Mouse (Mus musculus) lung, postnatal 0 days (tissue): ENCODE data around the gene Trappc3. TPM values are rescaled to one million over a fixed set of nuclear protein-coding genes. Genes with fewer than 3 reads are reported as not detected.
"Not testable (repeated sequence)": the region's sequence is repeated elsewhere in the genome, so short reads cannot be mapped to it uniquely, and the experiment has no call there.

Source experiments
- ATAC-seq: fragments of 200-750 bp; cut with Nextera tagmentation; 2 replicates; pipeline ENCODE4 v1.8.0; 2017; ENCODE audit warnings: moderate library complexity
- DNase-seq: peaks from one replicate; pipeline ENCODE4 v3.0.0-alpha.2; 2016; ENCODE audit warnings: low spot score
- H3K27ac ChIP-seq: fragments of 300-500 bp; sonication (generic); 2 replicates; pipeline ENCODE4 v1.5.1; 2014; ENCODE audit warnings: antibody characterized with exemption, mild to moderate bottlenecking, low read length, mixed read lengths
- H3K27me3 ChIP-seq: fragments of 300-500 bp; sonication (generic); replicated peaks from 2 replicates; pipeline ENCODE4 v1.6.1; 2014; ENCODE audit warnings: low read length, mixed read lengths; ENCODE audit not compliant: insufficient read depth
- H3K36me3 ChIP-seq: fragments of 300-500 bp; sonication (generic); 2 replicates; pipeline ENCODE4 v1.6.1; 2014; ENCODE audit warnings: low read length, mixed read lengths; ENCODE audit not compliant: insufficient read depth
- H3K4me1 ChIP-seq: fragments of 300-500 bp; sonication (generic); 2 replicates; pipeline ENCODE4 v1.6.1; 2014; ENCODE audit warnings: antibody characterized with exemption, low read depth, low read length, mixed read lengths; ENCODE audit not compliant: insufficient read depth
- H3K4me2 ChIP-seq: fragments of 300-500 bp; sonication (generic); replicated peaks from 2 replicates; pipeline ENCODE4 v1.6.1; 2014; ENCODE audit warnings: low read depth, mild to moderate bottlenecking, low read length, moderate library complexity, mixed read lengths
- H3K4me3 ChIP-seq: fragments of 300-500 bp; sonication (generic); 2 replicates; pipeline ENCODE4 v1.5.1; 2014; ENCODE audit warnings: low read depth, low read length
- H3K9ac ChIP-seq: fragments of 300-500 bp; sonication (generic); replicated peaks from 2 replicates; pipeline ENCODE4 v1.6.1; 2014; ENCODE audit warnings: low read depth, mild to moderate bottlenecking
- H3K9me3 ChIP-seq: fragments of 300-500 bp; sonication (generic); 2 replicates; pipeline ENCODE4 v1.6.1; 2016; ENCODE audit warnings: low read length, mixed read lengths
- CTCF ChIP-seq: IDR thresholded peaks from 2 replicates; pipeline ENCODE4 v1.5.1; 2016; ENCODE audit warnings: antibody characterized with exemption, mild to moderate bottlenecking
- EP300 ChIP-seq: IDR thresholded peaks from 2 replicates; pipeline ENCODE4 v1.6.1; 2016; ENCODE audit warnings: antibody characterized with exemption, mild to moderate bottlenecking, control low read depth
- WGBS: fragments of 180-500 bp; shearing (Covaris S2); extraction: QIAGEN DNeasy Blood & Tissue Kit; methylation state at CpG from one replicate; pipeline ENCODE4 v1.1.7; 2014; 5-methylcytosine and 5-hydroxymethylcytosine counted together
- polyA plus RNA-seq: library from polyadenylated mRNA; unstranded; fragments of >200 nt; fragmentation: Nextera tagmentation; extraction: Ambion mirVana; gene quantifications from 2 replicates; pipeline ENCODE4 v1.2.1, GENCODE M21; 2015

The Trappc3 gene
- 95.9 and 97.9 TPM in 2 replicates for polyA plus RNA-seq

GRCm38 (mm10) chr4:126262119-126262807 lies at the start of gene Trappc3:
Gene Trappc3, plus strand, starts transcription at chr4:126262325.
- TF ChIP-seq EP300 (no peak), CTCF (peak; percentile 98)
- Histone ChIP-seq H3K4me1 (peaks cover 27% of the 10 kb centered on the region), H3K4me3 (peak within 1 kb of the TSS; percentile 79), H3K9me3 (no peaks in the 10 kb centered on the region), H3K9ac (peak within 1 kb of the TSS; percentile 74), H3K27ac (peak within 1 kb of the TSS; percentile 81), H3K27me3 (no peaks in the 10 kb centered on the region), H3K36me3 (no peaks in the 10 kb centered on the region), H3K4me2 (peak within 1 kb of the TSS; percentile 90)
- 1% methylated on average over 44 of the region's 46 CpGs for WGBS
- ATAC-seq (peak; percentile 91), DNase-seq (peak; percentile 99)

DNA sequence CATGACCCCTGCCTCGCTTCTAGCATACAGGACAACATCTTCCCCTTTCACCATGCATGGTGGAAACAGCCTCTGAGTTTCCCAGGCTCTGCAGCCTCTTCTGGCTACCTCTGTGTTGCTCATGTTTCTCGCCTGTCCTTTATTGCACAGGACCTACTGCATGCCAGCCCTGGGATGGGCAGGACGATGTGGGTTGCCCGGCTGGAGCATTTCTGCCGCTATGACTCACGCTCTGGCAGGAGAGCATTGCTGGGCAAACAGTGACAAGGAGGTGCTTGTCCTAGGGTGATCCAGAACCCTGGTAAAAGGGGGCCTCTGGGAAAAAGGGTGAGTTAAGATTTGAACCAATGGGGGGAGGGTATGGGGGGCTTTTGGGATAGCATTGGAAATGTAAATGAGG lies 44.4 kb upstream of the Trappc3 start:
- Histone ChIP-seq H3K36me3 (no peaks in the 10 kb centered on the region), H3K27me3 (no peaks in the 10 kb centered on the region), H3K4me2 (no peak overlapping the region), H3K4me1 (no peaks in the 10 kb centered on the region), H3K4me3 (no peak overlapping the region), H3K9me3 (no peaks in the 10 kb centered on the region), H3K9ac (no peak overlapping the region), H3K27ac (peak overlapping the region; percentile 66)
- ATAC-seq (peak; percentile 95), DNase-seq (peak; percentile 88)
- WGBS = 62% methylated on average over 6 of the region's 6 CpGs
- TF ChIP-seq CTCF (no peak), EP300 (no peak; the same call in 1 of the 2 replicates)

DNA sequence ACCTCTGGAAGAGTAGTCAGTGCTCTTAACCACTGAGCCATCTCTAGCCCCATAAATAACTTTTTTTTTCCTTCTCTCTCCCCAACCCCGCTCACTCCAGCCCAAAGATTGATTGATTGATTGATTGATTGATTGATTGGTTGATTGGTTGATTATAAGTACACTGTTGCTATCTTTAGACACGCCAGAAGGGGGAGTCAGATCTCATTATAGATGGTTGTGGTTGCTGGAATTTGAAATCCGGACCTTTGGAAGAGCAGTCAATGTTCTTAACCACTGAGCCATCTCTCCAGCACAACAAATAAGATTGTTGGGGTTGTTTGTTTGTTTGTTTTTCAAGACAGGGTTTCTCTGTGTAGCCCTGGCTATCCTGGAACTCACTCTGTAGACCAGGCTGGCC lies 42.6 kb upstream of the Trappc3 start:
- not testable (repeated sequence) for H3K9ac ChIP-seq, ATAC-seq, DNase-seq, H3K9me3 ChIP-seq, H3K27me3 ChIP-seq, H3K36me3 ChIP-seq, H3K4me1 ChIP-seq, H3K4me3 ChIP-seq, H3K4me2 ChIP-seq, H3K27ac ChIP-seq
- 68% methylated on average over 3 of the region's 3 CpGs for WGBS

DNA sequence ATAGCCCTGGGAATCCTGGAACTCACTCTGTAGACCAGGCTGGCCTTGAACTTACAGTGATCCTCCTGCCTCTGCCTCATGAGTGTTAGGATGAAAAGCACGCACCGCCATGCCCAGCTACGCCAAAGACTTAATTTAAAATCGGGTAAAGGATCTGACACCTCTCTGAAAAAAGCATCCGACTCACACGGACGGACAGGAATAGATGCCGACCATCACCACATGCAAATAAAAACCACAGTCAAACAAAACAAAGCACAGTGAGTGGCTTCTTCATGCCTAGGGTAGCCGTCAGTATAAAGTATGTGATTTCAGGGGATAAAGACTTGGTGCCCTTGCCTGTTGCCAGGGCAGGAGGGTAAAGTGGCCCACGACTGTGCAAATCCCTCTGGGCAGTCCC lies 42.1 kb upstream of the Trappc3 start:
- TF ChIP-seq EP300 (no peak), CTCF (no peak)
- no peaks in the 10 kb centered on the region for H3K9me3 ChIP-seq
- H3K36me3 ChIP-seq = no peaks in the 10 kb centered on the region
- DNase-seq = no peak
- H3K27me3 ChIP-seq = no peaks in the 10 kb centered on the region
- H3K27ac ChIP-seq = no peak overlapping the region
- WGBS = 87% methylated on average over 10 of the region's 10 CpGs
- H3K9ac ChIP-seq = no peak overlapping the region
- H3K4me3 ChIP-seq = no peak overlapping the region
- no peak overlapping the region for H3K4me2 ChIP-seq
- ATAC-seq = no peak
- H3K4me1 ChIP-seq = no peaks in the 10 kb centered on the region

DNA sequence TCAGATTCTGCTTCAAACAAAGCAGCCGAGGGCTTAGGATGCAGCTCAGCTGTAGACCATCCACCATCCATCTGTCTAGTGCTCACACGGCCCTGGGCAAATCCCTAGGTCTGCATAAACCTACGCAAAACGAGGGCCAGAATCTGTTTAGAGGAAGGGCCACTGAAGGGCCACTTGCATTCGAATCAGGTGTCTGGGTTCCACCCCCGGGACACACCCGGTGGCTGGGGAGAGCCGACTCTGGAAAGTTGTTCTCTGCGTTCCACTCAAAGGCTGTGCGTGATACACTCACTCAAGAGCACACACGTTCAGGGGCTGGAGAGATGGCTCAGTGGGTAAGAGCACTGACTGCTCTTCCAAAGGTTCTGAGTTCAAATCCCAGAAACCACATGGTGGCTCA lies 39.5 kb upstream of the Trappc3 start:
- Histone ChIP-seq H3K27ac (no peak overlapping the region), H3K4me1 (0 out of 2 replicates have a peak, but pooled peaks cover 3% of the 10 kb centered on the region), H3K9me3 (no peaks in the 10 kb centered on the region), H3K27me3 (no peaks in the 10 kb centered on the region), H3K9ac (no peak overlapping the region), H3K4me3 (no peak overlapping the region), H3K4me2 (no peak overlapping the region), H3K36me3 (no peaks in the 10 kb centered on the region)
- ATAC-seq (no peak), DNase-seq (no peak)
- 70% methylated on average over 11 of the region's 11 CpGs for WGBS
- TF ChIP-seq EP300 (no peak), CTCF (no peak)

DNA sequence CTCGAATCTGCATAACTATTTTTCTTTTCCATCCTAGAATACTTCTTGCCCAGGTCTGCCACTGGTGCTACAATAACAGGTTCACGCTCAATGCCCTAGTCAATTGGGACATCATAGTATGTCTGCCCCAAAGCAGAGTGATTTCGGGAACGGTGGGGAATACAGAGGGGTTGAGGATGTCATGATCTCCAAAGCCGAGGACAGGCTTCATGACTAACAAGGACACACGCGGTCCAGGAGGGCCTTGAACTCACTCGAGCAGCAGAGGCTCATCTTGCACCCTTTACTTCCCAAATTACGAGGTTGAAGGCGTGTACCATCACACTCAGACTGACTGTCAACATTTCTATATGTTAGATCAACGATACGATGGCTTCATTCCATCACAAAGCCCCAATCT lies 35.5 kb upstream of the Trappc3 start:
- 50% methylated on average over 12 of the region's 12 CpGs for WGBS
- H3K9ac ChIP-seq = no peak overlapping the region

More for the DNA sequence above, 35.5 kb upstream of the Trappc3 start:
- ATAC-seq (no peak), DNase-seq (no peak)
- peak overlapping the region; percentile 60; the same call in 1 of the 2 replicates for H3K4me2 ChIP-seq
- peaks cover 6% of the 10 kb centered on the region; the same call in 1 of the 2 replicates for H3K36me3 ChIP-seq
- H3K27ac ChIP-seq = no peak overlapping the region
- no peak for TF ChIP-seq CTCF
- no peak for TF ChIP-seq EP300
- H3K4me1 ChIP-seq = 0 out of 2 replicates have a peak, but pooled peaks cover 3% of the 10 kb centered on the region
- H3K9me3 ChIP-seq = no peaks in the 10 kb centered on the region
- no peaks in the 10 kb centered on the region for H3K27me3 ChIP-seq
- no peak overlapping the region for H3K4me3 ChIP-seq
